Mouse (Mus musculus): ENCODE measurements around the gene Sept10. TPM values are rescaled to one million over a fixed set of nuclear protein-coding genes. Genes with fewer than 3 reads are reported as not detected.

Gene Sept10
- polyA plus RNA-seq, 1 experiment: 30.1 TPM

DNA sequence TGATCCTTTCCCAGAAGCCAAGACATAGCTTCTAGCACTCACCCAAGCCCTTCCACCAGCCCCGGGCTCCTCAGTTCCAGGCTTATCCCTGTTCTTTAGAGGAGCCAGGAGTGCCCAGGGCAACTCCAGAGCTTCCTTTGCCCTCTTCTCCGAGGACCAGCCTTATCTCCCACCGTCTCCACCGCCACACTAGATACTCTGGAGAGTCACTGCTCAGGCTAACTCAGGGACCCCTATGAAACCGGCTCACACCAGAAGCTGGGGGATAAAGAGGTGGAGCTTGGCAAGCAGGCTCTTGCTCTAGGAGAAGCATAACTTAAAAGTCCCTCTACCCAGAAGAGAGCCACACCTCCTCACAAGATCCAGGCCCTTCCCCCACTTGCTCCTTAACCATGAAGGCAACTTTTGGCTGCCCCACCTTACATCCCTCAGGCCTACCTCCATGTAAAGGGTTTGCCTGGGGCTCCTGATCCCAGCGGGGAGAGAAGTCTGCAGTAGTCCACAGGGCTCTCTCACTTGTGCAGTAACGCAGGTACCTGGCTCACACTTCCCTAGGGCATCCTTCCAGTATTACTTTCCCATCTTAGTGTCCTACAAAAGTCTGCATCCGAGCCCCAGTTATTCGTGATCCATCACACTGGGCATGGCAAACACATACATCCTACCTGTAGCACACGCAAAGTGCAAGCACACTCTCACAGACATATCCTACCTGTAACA lies 70.5 kb downstream of the Sept10 start:
- Histone ChIP-seq H3K27ac (ENCODE audit: insufficient read depth, low read length) (no peak overlapping the region), H3K4me3 (ENCODE audit: insufficient read depth, low read length) (no peak overlapping the region), H3K4me1 (ENCODE audit: control insufficient read depth, insufficient read depth, low read length) (no peaks in the 10 kb centered on the region)
- TF ChIP-seq POLR2A (IDR thresholded peaks at IDR 0.05; ENCODE audit: low read depth, low read length) (no peak), CTCF (IDR thresholded peaks at IDR 0.05; ENCODE audit: borderline replicate concordance, insufficient read depth, low read length) (no peak)

DNA sequence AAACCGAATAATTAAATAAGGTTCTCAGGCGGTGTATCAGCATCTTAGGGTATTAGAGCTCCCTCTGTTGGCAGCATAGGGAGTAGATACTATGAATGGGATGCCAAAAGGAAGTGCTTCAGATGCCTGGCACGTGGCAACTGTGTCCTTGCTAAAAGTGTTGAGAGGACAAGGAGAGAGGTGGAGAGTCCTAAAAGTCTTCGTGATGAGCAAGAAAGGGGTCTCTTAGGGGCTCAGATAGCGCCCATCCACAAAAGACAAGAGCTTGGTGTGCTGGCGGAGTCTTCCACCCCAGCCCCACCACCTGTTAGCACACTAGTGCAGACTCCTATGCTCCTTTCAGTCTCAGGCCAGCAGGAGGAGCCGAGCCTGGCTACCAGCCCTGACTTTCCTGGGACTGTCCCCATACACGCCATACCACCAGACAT lies 71.7 kb downstream of the Sept10 start:
- H3K4me3 ChIP-seq (ENCODE audit: insufficient read depth, low read length): no peak overlapping the region
- no peaks in the 10 kb centered on the region for H3K4me1 ChIP-seq (ENCODE audit: control insufficient read depth, insufficient read depth, low read length)
- H3K27ac ChIP-seq (ENCODE audit: insufficient read depth, low read length): no peak overlapping the region
- TF ChIP-seq CTCF (IDR thresholded peaks at IDR 0.05; ENCODE audit: borderline replicate concordance, insufficient read depth, low read length): 0 out of 2 replicates have a peak, but pooled peaks have one; percentile 29
- no peak for TF ChIP-seq POLR2A (IDR thresholded peaks at IDR 0.05; ENCODE audit: low read depth, low read length)

DNA sequence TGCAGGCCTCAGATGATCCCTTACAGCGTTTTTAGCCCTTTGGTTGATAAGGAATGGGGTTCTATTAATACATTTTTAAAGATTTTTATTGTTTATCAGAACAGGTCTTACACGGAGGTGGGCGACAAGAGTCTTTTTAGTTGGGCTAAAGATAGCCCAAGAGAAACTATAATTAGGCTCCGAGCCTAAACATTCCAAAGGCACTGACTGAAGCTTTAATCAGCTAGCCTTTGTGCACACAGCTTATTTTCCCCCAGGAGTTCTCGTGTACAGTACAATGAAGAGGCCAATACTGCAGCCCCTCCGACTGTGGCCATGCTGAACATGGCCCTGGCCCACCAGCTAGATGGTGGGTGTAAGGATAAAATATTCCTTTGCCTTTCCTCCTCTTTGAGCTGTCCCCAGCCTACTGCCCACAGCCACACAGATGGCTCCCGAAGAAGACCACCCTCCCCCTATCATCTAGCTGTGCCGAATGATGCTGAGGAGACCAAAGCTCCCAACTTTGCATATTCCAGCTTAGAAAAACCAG lies 88.1 kb downstream of the Sept10 start:
- TF ChIP-seq POLR2A (IDR thresholded peaks at IDR 0.05; ENCODE audit: low read depth, low read length) (no peak), CTCF (IDR thresholded peaks at IDR 0.05; ENCODE audit: borderline replicate concordance, insufficient read depth, low read length) (no peak)
- Histone ChIP-seq H3K4me1 (ENCODE audit: control insufficient read depth, insufficient read depth, low read length) (no peaks in the 10 kb centered on the region), H3K27ac (ENCODE audit: insufficient read depth, low read length) (no peak overlapping the region), H3K4me3 (ENCODE audit: insufficient read depth, low read length) (no peak overlapping the region)

DNA sequence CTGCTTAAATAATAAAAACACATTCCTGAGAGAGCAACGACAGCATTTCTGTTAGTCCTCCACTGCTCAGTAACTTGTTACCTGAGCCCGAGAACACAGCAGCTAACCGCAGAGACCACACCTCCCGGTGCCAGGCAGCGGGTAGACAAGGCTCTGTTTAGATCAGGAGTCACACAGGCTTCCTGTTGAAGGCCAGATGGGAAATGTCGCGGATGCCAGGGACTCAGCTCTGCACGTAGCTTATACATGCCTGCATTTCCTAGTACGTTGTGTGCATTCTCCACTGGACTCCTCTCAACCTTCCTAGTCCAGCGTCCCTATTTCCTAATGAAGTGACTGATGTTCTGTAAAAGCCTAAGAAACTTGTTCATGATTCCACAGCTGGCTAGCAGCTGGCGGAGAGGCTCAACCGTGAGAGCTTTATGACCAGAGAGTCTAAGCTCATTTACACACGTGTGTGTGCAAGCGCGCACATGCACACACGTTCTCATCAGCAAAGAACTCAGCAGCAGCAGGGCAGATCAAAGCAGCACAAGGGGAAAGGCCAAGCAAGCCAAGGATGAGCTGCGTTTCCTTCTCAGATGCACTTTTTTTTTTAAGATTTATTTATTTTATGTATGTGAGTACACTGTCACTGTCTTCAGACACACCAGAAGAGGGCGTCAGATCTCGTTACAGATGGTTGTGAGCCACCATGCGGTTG lies 89.6 kb downstream of the Sept10 start:
- TF ChIP-seq CTCF (IDR thresholded peaks at IDR 0.05; ENCODE audit: borderline replicate concordance, insufficient read depth, low read length): no peak
- Histone ChIP-seq H3K4me3 (ENCODE audit: insufficient read depth, low read length) (no peak overlapping the region), H3K4me1 (ENCODE audit: control insufficient read depth, insufficient read depth, low read length) (no peaks in the 10 kb centered on the region), H3K27ac (ENCODE audit: insufficient read depth, low read length) (no peak overlapping the region)

DNA sequence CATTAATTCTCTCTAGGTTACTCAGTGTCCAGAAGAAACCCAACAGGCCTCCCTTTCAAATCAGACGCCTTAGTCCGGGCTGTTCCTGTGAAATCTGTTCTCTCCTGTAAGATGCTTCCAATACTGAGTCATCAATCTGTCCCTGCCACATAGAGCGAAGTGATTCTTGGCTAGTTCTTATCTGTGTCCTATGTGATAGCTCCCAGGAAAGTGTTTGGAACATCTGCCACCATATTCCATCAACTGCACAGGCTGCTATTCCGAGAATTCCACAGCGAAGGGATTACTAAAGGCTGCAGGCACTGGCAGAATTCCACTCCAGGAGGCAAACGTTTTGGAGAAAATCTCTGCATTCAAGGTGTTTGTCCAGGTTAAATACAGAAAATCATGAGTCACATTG lies 94.0 kb downstream of the Sept10 start:
- no peak overlapping the region for H3K27ac ChIP-seq (ENCODE audit: insufficient read depth, low read length)
- H3K4me3 ChIP-seq (ENCODE audit: insufficient read depth, low read length): no peak overlapping the region
- TF ChIP-seq POLR2A (IDR thresholded peaks at IDR 0.05; ENCODE audit: low read depth, low read length): no peak
- no peak for TF ChIP-seq CTCF (IDR thresholded peaks at IDR 0.05; ENCODE audit: borderline replicate concordance, insufficient read depth, low read length)
- H3K4me1 ChIP-seq (ENCODE audit: control insufficient read depth, insufficient read depth, low read length): no peaks in the 10 kb centered on the region

DNA sequence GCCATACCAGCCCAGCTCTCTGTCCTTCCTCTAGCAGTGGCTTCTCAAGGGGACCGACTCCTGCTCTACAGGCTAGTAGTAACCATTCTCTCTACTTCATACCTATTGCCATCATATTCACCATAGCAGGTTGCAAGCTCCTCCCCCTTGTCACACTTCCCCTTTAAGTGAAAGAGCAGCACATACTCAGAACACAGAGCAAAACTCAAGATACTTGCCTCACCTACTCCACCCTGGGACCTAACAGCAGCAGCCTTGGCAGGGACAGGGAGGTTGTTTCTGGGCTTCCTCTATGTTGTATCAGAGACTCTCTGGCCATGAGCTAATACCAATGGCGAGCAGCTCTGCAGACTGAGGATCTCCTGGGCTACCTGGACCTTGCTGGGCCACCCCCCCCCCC lies 96.2 kb downstream of the Sept10 start:
- H3K27ac ChIP-seq (ENCODE audit: insufficient read depth, low read length): no peak overlapping the region
- no peaks in the 10 kb centered on the region for H3K4me1 ChIP-seq (ENCODE audit: control insufficient read depth, insufficient read depth, low read length)
- H3K4me3 ChIP-seq (ENCODE audit: insufficient read depth, low read length): no peak overlapping the region
- TF ChIP-seq CTCF (IDR thresholded peaks at IDR 0.05; ENCODE audit: borderline replicate concordance, insufficient read depth, low read length) (no peak), POLR2A (IDR thresholded peaks at IDR 0.05; ENCODE audit: low read depth, low read length) (no peak)

DNA sequence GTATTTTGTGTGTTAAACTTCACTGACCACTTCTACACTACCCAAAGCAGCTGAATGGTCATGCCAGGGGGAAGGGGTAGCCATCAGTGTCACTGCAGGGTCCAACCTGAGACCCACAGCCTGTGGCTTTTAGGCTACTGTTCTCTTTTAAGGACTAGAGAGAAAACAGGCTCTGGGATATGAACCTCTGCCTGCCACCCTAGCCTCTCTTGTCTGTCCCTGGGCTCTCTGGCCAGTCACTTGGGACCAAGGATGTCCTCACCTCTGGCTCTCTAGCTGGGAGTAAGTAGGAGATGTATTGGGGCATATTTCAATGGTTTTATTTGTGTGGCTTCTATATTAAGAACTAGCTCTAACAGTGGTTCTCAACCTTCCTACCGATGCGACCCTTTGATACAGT lies 101.8 kb downstream of the Sept10 start:
- Histone ChIP-seq H3K4me3 (ENCODE audit: insufficient read depth, low read length) (no peak overlapping the region), H3K4me1 (ENCODE audit: control insufficient read depth, insufficient read depth, low read length) (no peaks in the 10 kb centered on the region), H3K27ac (ENCODE audit: insufficient read depth, low read length) (no peak overlapping the region)
- TF ChIP-seq POLR2A (IDR thresholded peaks at IDR 0.05; ENCODE audit: low read depth, low read length): no peak
- no peak for TF ChIP-seq CTCF (IDR thresholded peaks at IDR 0.05; ENCODE audit: borderline replicate concordance, insufficient read depth, low read length)

DNA sequence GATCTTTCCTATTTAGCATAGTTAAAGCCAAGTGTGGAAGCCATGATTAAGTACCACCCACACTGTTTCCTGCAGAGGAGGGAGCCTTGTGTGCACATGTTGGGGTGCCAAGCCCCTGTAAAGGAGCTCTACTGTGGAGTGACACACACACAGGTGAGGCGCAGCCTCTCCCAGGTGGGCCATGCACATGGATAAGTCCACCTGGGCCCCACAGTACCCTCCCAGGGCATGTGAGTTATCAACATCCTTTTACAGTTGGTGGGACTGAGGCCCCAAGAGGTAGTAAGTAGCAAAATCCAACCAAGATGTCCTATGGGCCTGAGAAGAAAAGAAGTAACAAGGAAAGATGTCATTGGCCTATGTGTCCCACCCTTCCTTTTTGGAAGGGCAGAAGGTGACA lies 102.6 kb downstream of the Sept10 start:
- peaks cover 5% of the 10 kb centered on the region for H3K4me1 ChIP-seq (ENCODE audit: control insufficient read depth, insufficient read depth, low read length)
- H3K27ac ChIP-seq (ENCODE audit: insufficient read depth, low read length): no peak overlapping the region
- no peak overlapping the region for H3K4me3 ChIP-seq (ENCODE audit: insufficient read depth, low read length)
- TF ChIP-seq POLR2A (IDR thresholded peaks at IDR 0.05; ENCODE audit: low read depth, low read length): no peak
- no peak for TF ChIP-seq CTCF (IDR thresholded peaks at IDR 0.05; ENCODE audit: borderline replicate concordance, insufficient read depth, low read length)

DNA sequence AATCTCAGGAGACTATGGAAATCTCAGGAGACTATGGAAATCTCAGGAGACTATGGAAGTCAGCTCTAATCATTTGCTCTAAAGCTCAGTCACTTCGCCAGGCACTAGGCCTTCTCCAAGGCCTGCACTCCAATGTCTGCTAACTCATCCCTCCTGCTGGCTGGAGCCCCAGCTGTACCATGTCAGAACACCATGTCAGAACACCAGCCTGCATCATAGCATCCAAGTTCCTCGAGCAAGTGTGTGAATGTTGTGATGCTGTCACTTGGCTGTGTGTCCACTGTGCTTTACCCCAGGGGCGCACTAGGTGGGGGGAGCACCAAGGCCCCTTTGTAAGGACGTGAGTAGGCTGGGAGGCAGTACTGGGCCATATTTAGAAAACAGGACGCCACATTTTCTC lies 104.1 kb downstream of the Sept10 start:
- H3K4me1 ChIP-seq (ENCODE audit: control insufficient read depth, insufficient read depth, low read length): peaks cover 7% of the 10 kb centered on the region
- no peak overlapping the region for H3K4me3 ChIP-seq (ENCODE audit: insufficient read depth, low read length)
- TF ChIP-seq CTCF (IDR thresholded peaks at IDR 0.05; ENCODE audit: borderline replicate concordance, insufficient read depth, low read length) (no peak), POLR2A (IDR thresholded peaks at IDR 0.05; ENCODE audit: low read depth, low read length) (no peak)
- no peak overlapping the region for H3K27ac ChIP-seq (ENCODE audit: insufficient read depth, low read length)

DNA sequence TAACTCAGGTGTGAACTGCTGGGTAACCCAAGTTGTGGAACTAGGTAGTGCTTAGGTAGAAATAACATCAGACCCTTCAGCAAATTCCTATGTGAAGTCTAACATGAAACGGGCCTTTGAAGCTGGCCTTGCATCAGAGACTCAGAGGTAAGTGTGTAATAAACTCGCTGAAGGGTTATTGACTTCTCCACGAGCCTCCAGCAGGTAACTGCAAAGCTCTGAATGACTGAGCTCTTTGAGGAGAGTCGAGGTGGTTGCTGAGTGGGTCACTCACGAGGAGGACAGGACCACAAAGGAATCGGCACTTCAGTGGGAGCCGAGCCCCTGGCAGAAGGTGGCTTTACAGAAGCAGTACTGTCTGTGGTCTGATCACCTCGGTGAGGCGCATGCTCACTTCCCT lies 105.3 kb downstream of the Sept10 start:
- H3K27ac ChIP-seq (ENCODE audit: insufficient read depth, low read length): no peak overlapping the region
- H3K4me1 ChIP-seq (ENCODE audit: control insufficient read depth, insufficient read depth, low read length): peaks cover 7% of the 10 kb centered on the region
- no peak overlapping the region for H3K4me3 ChIP-seq (ENCODE audit: insufficient read depth, low read length)
- TF ChIP-seq POLR2A (IDR thresholded peaks at IDR 0.05; ENCODE audit: low read depth, low read length) (no peak), CTCF (IDR thresholded peaks at IDR 0.05; ENCODE audit: borderline replicate concordance, insufficient read depth, low read length) (no peak)

Measured in embryonic fibroblast, embryonic 13.5 days (primary cell).